Mouse (Mus musculus) ES-Bruce4 (cell line): ENCODE results near the gene Ninj1.

Experiments
- CTCF ChIP-seq: IDR thresholded peaks from one replicate; pipeline ENCODE4 v1.8.1; 2011; ENCODE audit warnings: low read depth, low read length
- EP300 ChIP-seq: IDR thresholded peaks from 2 replicates; pipeline ENCODE4 v1.6.1; 2011; ENCODE audit warnings: low read depth, low read length; ENCODE audit not compliant: insufficient read depth
- POLR2A ChIP-seq: IDR thresholded peaks from one replicate; pipeline ENCODE4 v1.8.1; 2011; ENCODE audit warnings: low read length; ENCODE audit not compliant: insufficient read depth

DNA sequence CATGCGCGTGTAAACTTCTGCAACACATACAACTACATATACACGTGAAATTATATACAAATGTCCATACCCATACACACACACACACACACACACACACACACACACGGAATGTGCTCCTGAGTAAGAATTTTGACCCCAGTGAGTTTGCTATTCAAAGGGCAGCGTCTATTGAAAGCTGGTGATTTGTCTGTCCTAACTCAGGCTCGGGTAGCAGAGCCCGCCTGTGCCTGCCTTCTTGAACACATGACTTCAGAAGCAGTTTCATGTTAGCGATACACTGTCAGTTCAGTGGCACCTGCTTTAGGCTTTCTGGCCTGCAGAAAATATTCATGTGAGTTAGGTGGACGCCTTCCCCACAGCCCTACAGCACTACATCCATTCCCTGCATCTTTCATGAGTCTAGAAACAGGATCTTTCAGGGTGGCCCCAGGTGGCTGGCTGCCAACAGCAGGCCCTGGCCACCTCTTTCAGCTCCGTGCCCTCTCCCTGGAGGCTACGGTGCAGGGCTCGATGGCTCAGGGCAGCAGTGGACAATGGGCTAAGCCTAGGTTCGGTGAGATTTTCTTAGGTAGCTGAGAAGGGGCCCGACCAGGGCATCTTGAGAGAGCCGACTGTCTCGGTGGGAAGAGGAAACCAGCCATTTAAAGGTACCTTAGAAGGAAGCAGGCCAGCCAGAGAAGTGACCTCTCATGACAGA is 5.0 kb downstream of the Ninj1 start:
- TF ChIP-seq CTCF (no peak), POLR2A (no peak), EP300 (no peak)
